Mouse (Mus musculus): ENCODE measurements around the gene Gm20388. TPM values are rescaled to one million over a fixed set of nuclear protein-coding genes. Genes with fewer than 3 reads are reported as not detected.

Gene Gm20388
- polyA plus RNA-seq, 1 experiment from 2014 or later: not detected

GRCm38 (mm10) chr8:122749333-122749958 is 2838.8 kb downstream of the Gm20388 start:
- H3K27ac ChIP-seq (ENCODE audit: low read depth, low read length): no peak overlapping the region
- H3K4me2 ChIP-seq: no peak overlapping the region
- peaks cover 24% of the 10 kb centered on the region for H3K4me1 ChIP-seq (ENCODE audit: control insufficient read depth, insufficient read depth, low read length)
- no peaks in the 10 kb centered on the region for H3K36me3 ChIP-seq (ENCODE audit: control insufficient read depth, insufficient read depth, low read length)
- peak; percentile 81 for DNase-seq (ENCODE audit: low spot score, missing footprints)
- no peak for ATAC-seq (ENCODE audit: low FRiP score)
- 53% methylated on average over 6 of the region's 6 CpGs for WGBS
- H3K9me3 ChIP-seq (ENCODE audit: control insufficient read depth, low read length): no peaks in the 10 kb centered on the region
- no peak overlapping the region for H3K9ac ChIP-seq (ENCODE audit: low read length)
- H3K27me3 ChIP-seq (ENCODE audit: control insufficient read depth, insufficient read depth, low read length): peaks cover 2% of the 10 kb centered on the region; the same call in 1 of the 2 replicates
- H3K4me3 ChIP-seq (ENCODE audit: low read depth, low read length): no peak overlapping the region

GRCm38 (mm10) chr8:122751342-122751741 is 2840.7 kb downstream of the Gm20388 start:
- Histone ChIP-seq H3K4me2 (no peak overlapping the region), H3K36me3 (ENCODE audit: control insufficient read depth, insufficient read depth, low read length) (no peaks in the 10 kb centered on the region), H3K4me3 (ENCODE audit: low read depth, low read length) (no peak overlapping the region), H3K27me3 (ENCODE audit: control insufficient read depth, insufficient read depth, low read length) (peaks cover 2% of the 10 kb centered on the region; the same call in 1 of the 2 replicates), H3K9ac (ENCODE audit: low read length) (no peak overlapping the region), H3K9me3 (ENCODE audit: control insufficient read depth, low read length) (no peaks in the 10 kb centered on the region), H3K4me1 (ENCODE audit: control insufficient read depth, insufficient read depth, low read length) (peaks cover 11% of the 10 kb centered on the region), H3K27ac (ENCODE audit: low read depth, low read length) (no peak overlapping the region)
- no peak for ATAC-seq (ENCODE audit: low FRiP score)
- no peak for DNase-seq (ENCODE audit: low spot score, missing footprints)
- whole genome bisulfite sequencing: 84% methylated on average over 5 of the region's 5 CpGs

DNA sequence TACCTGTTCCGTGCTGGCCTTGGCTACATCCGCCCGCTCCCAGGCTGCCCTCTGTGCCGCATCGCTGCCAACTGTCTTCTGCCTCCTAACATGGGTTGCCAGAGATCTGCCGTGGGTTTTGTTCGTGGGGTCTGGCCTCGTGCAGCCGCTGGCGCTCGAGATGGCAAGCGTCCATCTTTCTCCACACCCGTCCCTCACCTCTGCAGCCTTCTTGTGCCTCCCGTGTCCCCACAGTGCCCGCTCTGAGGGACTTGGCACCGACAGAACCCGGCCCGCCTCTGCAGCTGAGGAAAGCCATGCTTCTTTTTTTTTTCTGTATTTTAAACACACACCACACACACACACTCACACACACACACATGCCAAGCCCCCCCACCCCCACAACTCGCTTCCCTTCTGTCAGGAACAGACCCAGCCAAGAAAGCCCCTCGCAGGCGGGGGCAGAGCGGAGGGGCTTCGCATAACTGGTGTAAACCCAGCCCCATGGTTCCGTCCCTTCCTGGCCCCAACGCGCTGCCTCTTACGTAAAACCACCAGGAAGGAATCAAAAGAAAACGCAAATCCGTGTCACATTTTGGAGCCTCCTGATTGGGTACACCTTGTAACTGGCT is 2841.6 kb downstream of the Gm20388 start:
- no peak overlapping the region for H3K9ac ChIP-seq (ENCODE audit: low read length)
- no peaks in the 10 kb centered on the region for H3K9me3 ChIP-seq (ENCODE audit: control insufficient read depth, low read length)
- no peak overlapping the region for H3K4me2 ChIP-seq
- no peak overlapping the region for H3K27ac ChIP-seq (ENCODE audit: low read depth, low read length)
- H3K27me3 ChIP-seq (ENCODE audit: control insufficient read depth, insufficient read depth, low read length): no peaks in the 10 kb centered on the region
- peaks cover 7% of the 10 kb centered on the region for H3K4me1 ChIP-seq (ENCODE audit: control insufficient read depth, insufficient read depth, low read length)
- ATAC-seq (ENCODE audit: low FRiP score) (no peak), DNase-seq (ENCODE audit: low spot score, missing footprints) (no peak)
- 90% methylated on average over 29 of the region's 29 CpGs for WGBS
- H3K4me3 ChIP-seq (ENCODE audit: low read depth, low read length): no peak overlapping the region
- no peaks in the 10 kb centered on the region for H3K36me3 ChIP-seq (ENCODE audit: control insufficient read depth, insufficient read depth, low read length)

- no peak for DNase-seq (ENCODE audit: low spot score, missing footprints)
- no peaks in the 10 kb centered on the region for H3K27me3 ChIP-seq (ENCODE audit: control insufficient read depth, insufficient read depth, low read length)
- H3K4me3 ChIP-seq (ENCODE audit: low read depth, low read length): no peak overlapping the region
- no peak overlapping the region for H3K9ac ChIP-seq (ENCODE audit: low read length)
- H3K9me3 ChIP-seq (ENCODE audit: control insufficient read depth, low read length): no peaks in the 10 kb centered on the region
- no peaks in the 10 kb centered on the region for H3K36me3 ChIP-seq (ENCODE audit: control insufficient read depth, insufficient read depth, low read length)
- H3K4me2 ChIP-seq: no peak overlapping the region
- no peaks in the 10 kb centered on the region for H3K4me1 ChIP-seq (ENCODE audit: control insufficient read depth, insufficient read depth, low read length)
- H3K27ac ChIP-seq (ENCODE audit: low read depth, low read length): no peak overlapping the region
- no peak for ATAC-seq (ENCODE audit: low FRiP score)
Observed at GRCm38 (mm10) chr8:122758597-122758996, 2848.0 kb downstream of the Gm20388 start.

DNA sequence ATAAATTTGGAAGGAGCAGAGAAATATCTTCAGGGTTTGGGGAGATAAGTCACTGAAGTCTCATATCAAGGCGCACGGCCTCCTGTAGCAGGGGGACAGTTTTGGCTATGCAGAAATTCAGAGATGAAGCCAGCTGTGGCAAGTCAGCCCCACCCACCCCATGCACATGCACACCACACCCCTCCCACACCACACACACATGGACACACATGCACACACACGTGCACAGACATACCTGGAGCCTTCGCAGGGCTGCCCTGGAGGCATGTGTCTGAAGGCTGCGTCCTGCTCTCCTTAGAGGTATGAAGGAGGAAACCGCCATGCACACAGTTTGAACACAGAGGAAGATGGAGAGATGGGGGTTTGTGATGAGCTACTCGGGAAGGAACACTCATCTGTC is 2849.5 kb downstream of the Gm20388 start:
- no peak overlapping the region for H3K27ac ChIP-seq (ENCODE audit: low read depth, low read length)
- DNase-seq (ENCODE audit: low spot score, missing footprints) (no peak), ATAC-seq (ENCODE audit: low FRiP score) (no peak)
- H3K36me3 ChIP-seq (ENCODE audit: control insufficient read depth, insufficient read depth, low read length): no peaks in the 10 kb centered on the region
- no peaks in the 10 kb centered on the region for H3K9me3 ChIP-seq (ENCODE audit: control insufficient read depth, low read length)
- no peak overlapping the region for H3K4me2 ChIP-seq
- WGBS: 82% methylated on average over 7 of the region's 7 CpGs
- no peaks in the 10 kb centered on the region for H3K27me3 ChIP-seq (ENCODE audit: control insufficient read depth, insufficient read depth, low read length)
- no peak overlapping the region for H3K4me3 ChIP-seq (ENCODE audit: low read depth, low read length)
- H3K4me1 ChIP-seq (ENCODE audit: control insufficient read depth, insufficient read depth, low read length): no peaks in the 10 kb centered on the region
- H3K9ac ChIP-seq (ENCODE audit: low read length): no peak overlapping the region

- no peak overlapping the region for H3K4me3 ChIP-seq (ENCODE audit: low read depth, low read length)
- no peak for DNase-seq (ENCODE audit: low spot score, missing footprints)
- H3K36me3 ChIP-seq (ENCODE audit: control insufficient read depth, insufficient read depth, low read length): no peaks in the 10 kb centered on the region
- H3K4me2 ChIP-seq: no peak overlapping the region
- H3K9me3 ChIP-seq (ENCODE audit: control insufficient read depth, low read length): no peaks in the 10 kb centered on the region
- WGBS: 72% methylated on average over 6 of the region's 6 CpGs
- no peaks in the 10 kb centered on the region for H3K4me1 ChIP-seq (ENCODE audit: control insufficient read depth, insufficient read depth, low read length)
- H3K27ac ChIP-seq (ENCODE audit: low read depth, low read length): no peak overlapping the region
- H3K9ac ChIP-seq (ENCODE audit: low read length): no peak overlapping the region
- ATAC-seq (ENCODE audit: low FRiP score): no peak
- H3K27me3 ChIP-seq (ENCODE audit: control insufficient read depth, insufficient read depth, low read length): no peaks in the 10 kb centered on the region
Observed at GRCm38 (mm10) chr8:122761109-122761508, 2850.5 kb downstream of the Gm20388 start.

GRCm38 (mm10) chr8:122762731-122763266 is 2852.2 kb downstream of the Gm20388 start:
- WGBS: 51% methylated on average over 12 of the region's 12 CpGs
- DNase-seq (ENCODE audit: low spot score, missing footprints) (no peak), ATAC-seq (ENCODE audit: low FRiP score) (no peak)
- H3K27ac ChIP-seq (ENCODE audit: low read depth, low read length): no peak overlapping the region
- H3K27me3 ChIP-seq (ENCODE audit: control insufficient read depth, insufficient read depth, low read length): no peaks in the 10 kb centered on the region
- no peaks in the 10 kb centered on the region for H3K4me1 ChIP-seq (ENCODE audit: control insufficient read depth, insufficient read depth, low read length)
- H3K9me3 ChIP-seq (ENCODE audit: control insufficient read depth, low read length): no peaks in the 10 kb centered on the region
- no peak overlapping the region for H3K9ac ChIP-seq (ENCODE audit: low read length)
- no peaks in the 10 kb centered on the region for H3K36me3 ChIP-seq (ENCODE audit: control insufficient read depth, insufficient read depth, low read length)
- H3K4me3 ChIP-seq (ENCODE audit: low read depth, low read length): no peak overlapping the region
- H3K4me2 ChIP-seq: no peak overlapping the region

GRCm38 (mm10) chr8:122763267-122763738 is 2852.7 kb downstream of the Gm20388 start:
- H3K9ac ChIP-seq (ENCODE audit: low read length): no peak overlapping the region
- H3K27ac ChIP-seq (ENCODE audit: low read depth, low read length): no peak overlapping the region
- ATAC-seq (ENCODE audit: low FRiP score) (no peak), DNase-seq (ENCODE audit: low spot score, missing footprints) (no peak)
- no peaks in the 10 kb centered on the region for H3K9me3 ChIP-seq (ENCODE audit: control insufficient read depth, low read length)
- H3K36me3 ChIP-seq (ENCODE audit: control insufficient read depth, insufficient read depth, low read length): no peaks in the 10 kb centered on the region
- H3K27me3 ChIP-seq (ENCODE audit: control insufficient read depth, insufficient read depth, low read length): no peaks in the 10 kb centered on the region
- 88% methylated on average over 14 of the region's 14 CpGs for WGBS
- H3K4me1 ChIP-seq (ENCODE audit: control insufficient read depth, insufficient read depth, low read length): no peaks in the 10 kb centered on the region
- no peak overlapping the region for H3K4me2 ChIP-seq
- no peak overlapping the region for H3K4me3 ChIP-seq (ENCODE audit: low read depth, low read length)

- ATAC-seq (ENCODE audit: low FRiP score): no peak
- 93% methylated on average over 7 of the region's 7 CpGs for WGBS
- no peaks in the 10 kb centered on the region for H3K9me3 ChIP-seq (ENCODE audit: control insufficient read depth, low read length)
- no peak overlapping the region for H3K4me2 ChIP-seq
- H3K27ac ChIP-seq (ENCODE audit: low read depth, low read length): no peak overlapping the region
- H3K9ac ChIP-seq (ENCODE audit: low read length): no peak overlapping the region
- no peaks in the 10 kb centered on the region for H3K36me3 ChIP-seq (ENCODE audit: control insufficient read depth, insufficient read depth, low read length)
- DNase-seq (ENCODE audit: low spot score, missing footprints): no peak
- no peaks in the 10 kb centered on the region for H3K27me3 ChIP-seq (ENCODE audit: control insufficient read depth, insufficient read depth, low read length)
- no peak overlapping the region for H3K4me3 ChIP-seq (ENCODE audit: low read depth, low read length)
- no peaks in the 10 kb centered on the region for H3K4me1 ChIP-seq (ENCODE audit: control insufficient read depth, insufficient read depth, low read length)
Observed at GRCm38 (mm10) chr8:122764790-122765474, 2854.3 kb downstream of the Gm20388 start.

All from midbrain, embryonic 11.5 days (tissue).